Mouse (Mus musculus) heart, postnatal 36 days (tissue): ENCODE data around the gene Gm3264. TPM values are rescaled to one million over a fixed set of nuclear protein-coding genes. Genes with fewer than 3 reads are reported as not detected.
"Not testable (repeated sequence)": the region's sequence is repeated elsewhere in the genome, so short reads cannot be mapped to it uniquely, and the experiment has no call there.

Experiments
- DNase-seq, 2 experiments: peaks; one replicate each; pipeline ENCODE4 v3.0.0; 2021 to 2022
- intact Hi-C: fragments of 180-260 bp; cut with DNase I; formaldehyde crosslinking; loops from one replicate; pipeline ENCODE4 v1.15.1; 2025
- total RNA-seq, 2 experiments: library from RNA; stranded (reverse); gene quantifications; 2 replicates each; pipeline ENCODE4 v1.2.3; 2021

The Gm3264 gene
- total RNA-seq, result 1 to 10 TPM in 1 of 2 experiments, not detected in 1; 3.3 TPM

DNA sequence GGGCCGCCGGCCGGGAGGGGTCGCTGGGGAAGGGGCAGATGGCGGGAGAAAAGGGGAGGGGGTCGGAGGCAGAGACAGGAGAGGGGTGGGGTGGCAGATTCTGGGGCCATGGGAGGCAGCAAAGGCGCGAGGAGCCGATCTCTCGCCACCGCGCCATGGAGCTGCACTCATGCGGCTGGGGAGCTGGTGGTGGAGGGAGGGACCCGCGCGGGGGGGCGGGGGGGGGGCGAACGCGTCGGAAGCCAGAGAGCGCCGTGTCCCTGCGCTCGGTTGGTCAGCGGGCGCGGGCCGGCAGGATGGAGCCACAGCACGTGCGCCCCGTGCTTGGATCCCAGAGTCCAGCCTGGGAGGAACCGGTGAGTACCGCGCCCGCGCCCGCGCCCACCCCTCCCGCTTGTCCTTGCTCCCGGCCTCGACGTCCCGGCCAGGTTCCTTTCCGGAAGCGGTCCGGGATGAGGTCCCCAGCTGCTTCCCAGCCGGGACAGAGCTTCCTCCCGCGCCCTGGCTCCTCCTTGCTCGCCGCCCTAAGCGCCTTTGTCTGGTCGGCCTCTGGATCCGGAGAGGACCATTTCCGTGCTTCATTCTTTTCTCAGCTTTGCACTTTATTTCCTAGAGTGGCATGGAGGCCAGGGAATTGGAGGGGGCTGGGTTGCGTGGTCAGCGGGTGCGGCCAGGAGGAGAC, at the start of gene Gm3264:
TSS of gene Gm3264 (plus strand) at position 278 of the 682 bp plus-strand sequence.
- intact Hi-C loops, result not testable (repeated sequence)
- DNase-seq, result peak; percentile 16 to 21

DNA sequence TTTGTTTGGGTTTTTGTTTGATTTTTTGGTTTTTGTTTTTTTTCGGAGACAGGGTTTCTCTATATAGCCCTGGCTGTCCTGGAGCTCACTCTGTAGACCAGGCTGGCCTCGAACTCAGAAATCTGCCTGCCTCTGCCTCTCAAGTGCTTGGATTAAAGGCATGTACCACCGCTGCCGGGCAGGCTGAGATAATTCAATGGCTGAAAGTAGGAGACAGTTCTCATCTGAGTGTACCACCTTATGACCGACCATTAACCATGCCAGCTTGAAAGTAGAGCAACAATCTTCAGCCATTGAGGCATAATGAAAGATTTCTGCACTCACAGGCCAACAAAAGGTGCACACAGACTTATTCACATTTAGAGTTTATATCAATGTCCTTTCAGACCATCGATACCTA, 49.0 kb upstream of the Gm3264 start:
- intact Hi-C loops, DNase-seq: not testable (repeated sequence)

DNA sequence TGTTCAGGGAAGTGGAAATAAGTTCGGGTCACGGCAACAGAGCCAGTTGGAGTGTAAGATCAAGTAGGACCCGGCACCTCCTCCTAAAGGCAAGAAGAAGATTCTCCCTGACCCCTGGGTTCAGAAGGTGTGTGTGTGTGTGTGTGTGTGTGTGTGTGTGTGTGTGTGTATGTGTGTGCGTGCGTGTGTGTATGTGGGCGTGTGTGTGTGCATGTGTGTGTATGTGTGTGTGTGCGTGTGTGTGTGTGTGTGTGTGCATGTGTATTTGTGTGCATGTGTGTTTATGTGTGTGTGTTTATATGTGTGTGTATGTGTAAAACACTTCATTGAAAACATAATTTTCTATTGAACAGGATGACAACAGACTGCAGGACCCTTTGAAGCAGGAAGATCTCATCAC, 33.4 kb upstream of the Gm3264 start:
- DNase-seq, intact Hi-C loops: not testable (repeated sequence)

DNA sequence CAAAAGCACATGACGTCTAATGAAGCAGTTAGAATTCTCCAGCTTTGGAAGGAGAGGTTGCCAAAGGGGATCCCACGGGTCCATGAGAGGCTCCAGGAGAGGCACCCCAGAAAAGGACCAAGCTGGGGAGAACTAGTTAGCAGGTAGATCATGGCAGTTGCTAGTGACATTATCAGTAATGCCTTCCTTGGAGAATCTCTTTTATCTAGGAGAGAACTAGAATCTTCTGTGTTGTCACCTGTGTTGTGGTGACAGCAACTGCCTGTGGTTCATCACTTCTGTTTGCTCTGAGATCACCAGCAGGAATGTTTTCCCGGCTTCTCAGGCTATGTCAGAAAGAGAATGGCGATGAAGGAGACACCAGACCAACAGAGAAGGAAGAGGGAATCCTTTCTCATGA, 17.6 kb upstream of the Gm3264 start, which contains the start of gene Gm3269:
TSS of gene Gm3269 (plus strand) at position 301 of the 400 bp plus-strand sequence.
- intact Hi-C loops, DNase-seq: not testable (repeated sequence)

DNA sequence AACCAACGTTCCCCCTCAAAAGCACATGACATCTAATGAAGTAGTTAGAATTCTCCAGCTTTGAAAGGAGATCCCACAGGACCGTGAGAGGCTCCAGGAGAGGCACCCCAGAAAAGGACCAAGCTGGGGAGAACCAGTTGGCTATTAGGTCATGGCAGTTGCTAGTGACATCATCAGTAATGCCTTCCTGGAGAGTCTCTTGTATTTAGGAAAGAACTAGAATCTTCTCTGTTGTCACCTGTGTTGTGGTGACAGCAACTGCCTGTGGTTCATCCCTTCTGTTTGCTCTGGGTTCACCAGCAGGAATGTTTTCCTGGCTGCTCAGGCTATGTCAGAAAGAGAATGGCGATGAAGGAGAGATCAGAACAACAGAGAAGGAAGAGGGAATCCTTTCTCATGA, 36.7 kb downstream of the Gm3264 start, which contains the start of gene Gm3278:
TSS of gene Gm3278 (plus strand) at position 301 of the 400 bp plus-strand sequence.
- DNase-seq, intact Hi-C loops: not testable (repeated sequence)

Other genes with a start within 250 kb of the Gm3264 start
- not detected for gene Gm8159, start 223.2 kb upstream of the Gm3264 start, total RNA-seq
- not detected for gene Gm3239, start 191.4 kb upstream of the Gm3264 start, total RNA-seq
- not detected for gene Gm7876, start 146.3 kb upstream of the Gm3264 start, total RNA-seq
- under 1 TPM; 0.16 to 0.25 TPM for gene Gm3252, start 128.8 kb upstream of the Gm3264 start, total RNA-seq
- not detected for gene Gm9602, start 79.2 kb upstream of the Gm3264 start, total RNA-seq
- not detected for gene Gm3269, start 17.5 kb upstream of the Gm3264 start, total RNA-seq
- not detected for gene Gm3278, start 36.8 kb downstream of the Gm3264 start, total RNA-seq
- gene Gm8297, start 128.4 kb downstream of the Gm3264 start, total RNA-seq, result not detected
- not detected for gene Gm3298, start 160.3 kb downstream of the Gm3264 start, total RNA-seq
- gene 4930555G01Rik, start 195.1 kb downstream of the Gm3264 start, total RNA-seq, result under 1 TPM in 1 of 2 experiments, not detected in 1; 0.24 TPM
- under 1 TPM; 0.46 to 0.47 TPM for gene Gm8281, start 215.5 kb downstream of the Gm3264 start, total RNA-seq